Mouse (Mus musculus) macrophage (primary cell): ENCODE results near the gene Txnrd1. TPM values are rescaled to one million over a fixed set of nuclear protein-coding genes. Genes with fewer than 3 reads are reported as not detected.

Experiments used
- polyA plus RNA-seq: library from polyadenylated mRNA; stranded (reverse); fragments of 250-400 nt; gene quantifications from 3 replicates; pipeline ENCODE4 v1.2.4, GENCODE M21; 2018; ENCODE audit warnings: inconsistent platforms

Txnrd1 gene
- polyA plus RNA-seq, 1 experiment from 2014 or later, result 96.0 TPM

Other genes starting within 250 kb of the Txnrd1 start
- gene 1190007I07Rik, start 210.7 kb upstream of the Txnrd1 start, polyA plus RNA-seq, result 4.5 to 16.5 TPM (median 14.1 TPM) in 3 replicates
- gene Tdg, start 204.1 kb upstream of the Txnrd1 start, polyA plus RNA-seq, result 18.3 to 25.9 TPM (median 18.9 TPM) in 3 replicates
- not detected in 3 replicates for gene Glt8d2, start 143.3 kb upstream of the Txnrd1 start, polyA plus RNA-seq
- gene Hcfc2, start 137.8 kb upstream of the Txnrd1 start, polyA plus RNA-seq, result 8.0 to 11.4 TPM (median 10.5 TPM) in 3 replicates
- gene Nfyb, start 69.8 kb upstream of the Txnrd1 start, polyA plus RNA-seq, result 8.4 to 14.1 TPM (median 8.8 TPM) in 3 replicates
- 0.26 to 0.80 TPM (median 0.35 TPM) in 3 replicates for gene Eid3, start 32.7 kb downstream of the Txnrd1 start, polyA plus RNA-seq
- 6.2 to 18.4 TPM (median 10.6 TPM) in 3 replicates for gene Chst11, start 151.5 kb downstream of the Txnrd1 start, polyA plus RNA-seq